Mouse (Mus musculus): ENCODE data around the gene Mief1.

The Mief1 gene

GRCm38 (mm10) chr15:80233733-80234509, at the start of gene Mief1:
Gene Mief1, plus strand, starts transcription at chr15:80234018.
- DNase-seq (ENCODE audit: low read depth), result peak; percentile 99

DNA sequence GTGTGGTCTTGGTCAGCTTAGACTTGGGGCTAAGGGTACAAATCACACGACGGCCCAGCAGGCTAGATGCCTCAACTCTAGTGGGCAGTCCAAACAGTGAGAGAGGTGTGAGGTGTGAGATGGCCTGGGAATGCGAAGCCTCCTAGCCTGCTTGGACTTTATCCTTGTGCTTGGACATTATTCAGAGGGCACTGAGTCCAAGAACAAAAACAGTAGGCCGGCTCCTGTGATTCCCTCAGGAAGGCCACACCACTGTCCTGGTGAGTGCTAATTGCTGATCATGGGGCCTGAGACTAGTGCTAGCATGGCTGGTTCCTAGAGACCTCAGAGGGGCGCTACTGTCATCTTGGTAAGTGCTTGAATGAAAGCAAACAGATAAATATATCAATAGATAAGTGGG, 44.9 kb upstream of the Mief1 start:
- no peak for DNase-seq (ENCODE audit: low read depth)

- DNase-seq (ENCODE audit: low read depth), result no peak
Observed at GRCm38 (mm10) chr15:80190075-80190474, 43.7 kb upstream of the Mief1 start.

DNA sequence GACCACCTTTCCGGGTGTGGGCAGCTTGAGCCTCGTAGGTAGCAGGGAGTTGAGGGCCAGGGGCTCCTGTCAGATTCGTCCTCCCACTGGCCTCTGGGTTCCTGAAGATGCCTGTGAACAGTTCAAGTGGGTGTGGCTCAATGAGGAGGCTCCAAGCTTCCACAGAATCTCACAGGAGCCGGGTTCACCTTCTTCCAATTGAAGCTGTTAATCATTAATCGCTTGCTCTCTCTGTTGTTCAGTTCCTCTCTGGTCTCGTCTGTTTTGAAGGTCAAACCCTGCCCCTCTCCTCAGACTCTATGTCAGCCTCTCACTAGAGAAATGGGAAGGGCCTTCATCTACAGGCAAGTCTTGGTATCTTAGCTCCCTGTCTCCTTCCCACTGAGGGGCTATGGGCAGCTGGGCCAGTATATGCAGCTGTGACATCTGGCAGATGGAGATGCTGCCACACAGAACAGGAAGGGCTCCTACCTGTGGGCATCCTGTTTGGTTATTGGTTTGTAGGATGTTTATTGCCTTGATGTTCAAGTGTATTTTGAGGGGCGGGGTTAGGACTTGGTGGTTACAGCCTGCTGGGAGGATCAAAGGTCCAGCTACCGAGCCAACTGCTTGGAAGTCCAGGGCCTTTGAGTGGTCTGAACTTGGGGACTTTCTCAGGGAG, 42.1 kb upstream of the Mief1 start:
- no peak for DNase-seq (ENCODE audit: low read depth)

DNA sequence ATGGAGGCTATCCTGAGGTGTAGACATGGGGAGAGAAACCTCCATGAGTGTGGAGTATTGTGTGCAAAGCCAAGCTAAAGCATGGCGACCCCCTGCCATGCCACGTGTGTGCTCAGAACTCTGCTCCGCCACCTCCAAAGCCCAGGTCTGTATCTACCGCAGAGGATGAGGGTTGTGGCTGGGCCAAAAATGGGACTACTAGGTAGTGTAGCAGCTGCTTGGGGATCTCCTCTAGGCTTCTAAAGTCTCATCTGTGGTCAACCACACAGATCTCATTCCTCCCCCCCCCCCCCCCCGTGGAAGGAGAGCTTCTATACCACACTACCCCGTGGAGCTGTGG, 41.6 kb upstream of the Mief1 start:
- no peak for DNase-seq (ENCODE audit: low read depth)

- no peak for DNase-seq (ENCODE audit: low read depth)
Observed at GRCm38 (mm10) chr15:80192847-80193246, 41.0 kb upstream of the Mief1 start.

DNA sequence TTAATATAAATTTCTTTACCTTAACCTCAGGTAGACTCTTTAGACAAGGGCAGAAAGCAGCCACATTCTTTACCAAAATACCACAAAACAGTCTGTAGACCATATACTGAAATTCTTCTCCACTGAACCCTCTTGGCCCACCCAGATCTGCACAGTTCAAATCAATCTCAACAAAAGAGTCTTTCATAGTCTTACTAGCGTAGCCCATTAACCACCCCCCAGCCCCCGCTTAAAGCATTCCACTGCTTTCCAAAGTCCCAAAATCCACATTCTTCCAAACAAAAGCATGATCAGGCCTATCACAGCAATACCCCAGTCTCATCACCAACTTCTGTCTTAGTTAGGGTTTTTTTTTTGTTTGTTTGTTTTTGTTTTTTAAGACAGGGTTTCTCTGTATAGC, 34.3 kb upstream of the Mief1 start:
- no peak for DNase-seq (ENCODE audit: low read depth)

DNA sequence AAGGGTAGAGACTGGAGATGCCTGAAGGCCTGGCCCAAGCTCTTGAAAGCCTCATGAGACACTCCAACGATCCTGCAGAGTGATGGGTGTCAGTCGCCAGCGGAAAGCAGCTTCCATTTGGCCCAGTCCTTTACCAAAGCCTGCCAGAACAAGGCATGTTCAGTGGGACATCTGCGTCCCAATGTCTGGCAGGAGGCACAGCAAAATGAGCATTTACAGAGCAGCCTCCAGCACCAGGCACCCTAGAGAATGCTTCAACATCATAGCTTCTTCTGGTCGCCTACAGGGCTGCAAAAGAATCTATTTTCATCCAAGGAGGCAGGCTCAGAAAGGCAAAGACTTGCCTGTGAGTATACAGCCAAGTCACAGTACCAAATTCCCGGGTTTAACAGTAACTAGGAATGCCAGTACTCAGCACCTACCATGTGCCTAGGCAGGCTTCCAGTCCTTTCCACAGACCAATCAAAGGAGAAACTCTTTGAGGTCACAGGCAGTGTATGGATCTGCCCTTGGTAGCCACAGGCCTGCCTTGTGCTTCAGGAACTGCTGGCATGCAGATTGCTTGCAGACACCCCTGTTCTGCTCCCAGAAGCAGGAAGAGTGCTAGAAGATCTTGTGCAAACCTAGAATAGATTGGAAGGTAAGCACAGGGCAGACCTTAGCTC, 31.6 kb upstream of the Mief1 start:
- peak; percentile 11 for DNase-seq (ENCODE audit: low read depth)

DNA sequence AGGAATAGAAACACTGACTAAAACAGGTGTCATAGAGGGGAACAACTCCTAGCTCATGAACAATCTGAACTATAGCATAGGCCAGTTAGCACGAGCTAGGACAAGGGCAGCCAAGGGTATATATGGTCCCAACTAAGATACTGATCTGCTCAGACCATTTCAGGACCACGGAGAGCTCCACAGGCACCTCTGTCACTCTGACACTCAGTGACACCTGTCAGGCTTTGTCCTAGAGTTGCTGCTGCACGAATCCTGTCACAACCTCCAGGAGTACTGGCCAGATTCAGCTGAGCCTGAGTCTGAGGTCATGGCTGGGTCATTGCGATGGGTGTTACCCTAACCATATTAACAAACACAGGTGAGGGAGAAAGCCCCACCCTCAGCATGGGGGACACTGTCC, 30.4 kb upstream of the Mief1 start:
- DNase-seq (ENCODE audit: low read depth), result peak; percentile 35

DNA sequence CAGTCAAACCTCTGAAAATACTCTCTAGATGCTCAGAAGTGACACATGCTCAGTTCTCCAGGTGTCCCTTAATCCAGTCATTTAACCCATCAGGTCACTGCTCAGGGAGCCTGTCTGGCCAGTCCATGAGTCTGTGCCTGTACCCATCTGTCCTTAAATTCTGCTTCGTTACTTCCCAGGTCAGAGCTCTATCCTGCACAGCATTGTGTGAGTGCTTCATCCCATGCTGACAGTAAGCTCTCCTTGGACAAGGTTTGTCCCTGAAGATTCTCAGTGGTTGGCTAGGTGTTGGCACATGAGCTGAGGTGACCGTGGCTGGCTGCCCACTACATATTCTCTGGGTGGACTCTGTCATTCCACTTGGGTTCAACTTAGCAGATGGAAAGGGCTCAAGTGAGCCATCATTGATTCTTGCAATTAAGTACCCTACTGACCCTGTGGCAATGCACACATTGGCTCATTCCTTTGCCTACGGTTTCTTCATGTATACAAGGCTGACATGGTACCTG, 27.7 kb upstream of the Mief1 start:
- no peak for DNase-seq (ENCODE audit: low read depth)

DNA sequence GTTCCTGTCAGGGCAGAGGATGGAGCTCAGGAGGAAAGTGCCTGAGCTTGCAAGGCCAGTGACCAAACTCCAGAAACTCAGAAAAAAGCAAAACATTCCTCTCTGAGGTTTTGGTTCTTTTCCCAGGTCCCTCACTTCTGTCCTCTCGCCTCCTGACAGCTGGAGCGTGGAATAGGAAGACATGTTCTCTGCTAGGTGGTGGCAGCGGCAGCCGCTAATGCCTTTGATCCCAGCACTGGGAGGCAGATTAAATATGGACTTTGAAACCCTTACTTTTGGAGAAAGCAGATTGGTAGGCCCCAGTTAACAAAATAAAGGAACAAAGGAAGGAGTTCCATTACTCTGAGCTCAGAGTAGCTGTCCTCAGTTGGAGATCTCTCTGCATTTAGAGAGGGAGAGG, 25.4 kb upstream of the Mief1 start:
- DNase-seq (ENCODE audit: low read depth), result no peak

GRCm38 (mm10) chr15:80213688-80214087, 20.1 kb upstream of the Mief1 start:
- DNase-seq (ENCODE audit: low read depth), result no peak

- peak; percentile 77 for DNase-seq (ENCODE audit: low read depth)
Observed at GRCm38 (mm10) chr15:80215716-80216479, 17.9 kb upstream of the Mief1 start.

DNA sequence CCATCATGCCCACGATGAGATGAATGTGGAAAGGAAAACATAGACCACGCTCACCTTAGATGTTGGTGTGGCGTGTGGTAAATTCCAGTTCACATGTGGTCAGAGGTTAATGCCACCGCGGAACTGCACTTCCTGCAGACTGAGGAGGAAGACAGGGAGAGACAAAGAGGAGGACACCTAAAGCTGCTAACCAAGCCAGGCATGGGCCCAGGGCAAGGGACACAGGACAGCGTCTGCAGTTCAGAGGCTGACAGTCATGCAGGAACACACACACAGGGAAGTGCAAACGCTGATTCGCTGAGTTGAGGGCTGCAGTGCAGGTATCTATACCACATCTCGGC, 17.4 kb upstream of the Mief1 start:
- no peak for DNase-seq (ENCODE audit: low read depth)

- no peak for DNase-seq (ENCODE audit: low read depth)
Observed at GRCm38 (mm10) chr15:80217476-80217875, 16.3 kb upstream of the Mief1 start.

- DNase-seq (ENCODE audit: low read depth), result peak; percentile 77
Observed at GRCm38 (mm10) chr15:80219211-80219610, 14.6 kb upstream of the Mief1 start.

GRCm38 (mm10) chr15:80219705-80220657, 13.8 kb upstream of the Mief1 start:
- peak; percentile 27 for DNase-seq (ENCODE audit: low read depth)

GRCm38 (mm10) chr15:80221031-80221430, 12.8 kb upstream of the Mief1 start:
- no peak for DNase-seq (ENCODE audit: low read depth)

- DNase-seq (ENCODE audit: low read depth), result no peak
Observed at GRCm38 (mm10) chr15:80223751-80224150, 10.1 kb upstream of the Mief1 start.

GRCm38 (mm10) chr15:80225208-80225607, 8.6 kb upstream of the Mief1 start:
- peak; percentile 74 for DNase-seq (ENCODE audit: low read depth)

GRCm38 (mm10) chr15:80225796-80226195, 8.0 kb upstream of the Mief1 start:
- DNase-seq (ENCODE audit: low read depth), result peak; percentile 82
